1 mouse cellular context compared by ENCODE assay signal in genomic region chr16:11093717-11094386, GRCm38 (mm10).
TF ChIP-seq lines count a peak whose summit lies in the region.

No protein-coding gene starts in this region.

TF ChIP-seq in CH12.LX, 34 proteins besides CTCF, POLR2A, EP300 and RAD21 (continued from another document):
- no peak for TF ChIP-seq RCOR1 (conservative IDR thresholded peaks at IDR 0.05; ENCODE audit: low read depth, low read length)
